Mouse (Mus musculus) activated CD4-positive, CD25-positive, alpha-beta regulatory T cell, adult 4 months (primary cell): ENCODE measurements around the gene Plpp1. TPM values are rescaled to one million over a fixed set of nuclear protein-coding genes. Genes with fewer than 3 reads are reported as not detected.

Experiments used
- ATAC-seq: one replicate; pipeline ENCODE4 v1.8.0; 2017
- polyA plus RNA-seq, 2 experiments: library from polyadenylated mRNA; unstranded; fragments of 100-300 nt; shearing (Covaris generic); gene quantifications; one replicate each; pipeline ENCODE4 v1.2.1; 2017

The Plpp1 gene
- polyA plus RNA-seq, 2 experiments from 2014 or later, result 1.6 to 1.8 TPM

DNA sequence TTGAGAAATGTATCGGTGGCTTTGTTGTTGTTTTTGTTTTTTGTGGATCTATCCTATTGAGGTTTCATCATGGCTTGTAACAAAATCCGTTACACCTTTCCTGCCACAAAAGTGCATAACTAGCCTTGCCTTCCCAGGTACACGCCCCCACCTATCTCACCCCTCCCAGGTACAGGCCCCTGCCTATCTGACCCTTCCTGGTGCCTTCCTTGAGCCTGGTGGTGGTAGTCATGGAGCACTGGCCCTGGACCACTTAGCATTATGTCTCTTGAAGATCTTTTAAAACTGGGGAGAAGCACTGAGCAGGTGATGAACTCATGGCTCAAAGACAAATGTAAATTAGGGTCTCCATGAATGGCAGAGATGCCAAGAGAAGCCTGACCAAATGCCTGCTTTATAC, 61.8 kb downstream of the Plpp1 start:
- no peak for ATAC-seq

DNA sequence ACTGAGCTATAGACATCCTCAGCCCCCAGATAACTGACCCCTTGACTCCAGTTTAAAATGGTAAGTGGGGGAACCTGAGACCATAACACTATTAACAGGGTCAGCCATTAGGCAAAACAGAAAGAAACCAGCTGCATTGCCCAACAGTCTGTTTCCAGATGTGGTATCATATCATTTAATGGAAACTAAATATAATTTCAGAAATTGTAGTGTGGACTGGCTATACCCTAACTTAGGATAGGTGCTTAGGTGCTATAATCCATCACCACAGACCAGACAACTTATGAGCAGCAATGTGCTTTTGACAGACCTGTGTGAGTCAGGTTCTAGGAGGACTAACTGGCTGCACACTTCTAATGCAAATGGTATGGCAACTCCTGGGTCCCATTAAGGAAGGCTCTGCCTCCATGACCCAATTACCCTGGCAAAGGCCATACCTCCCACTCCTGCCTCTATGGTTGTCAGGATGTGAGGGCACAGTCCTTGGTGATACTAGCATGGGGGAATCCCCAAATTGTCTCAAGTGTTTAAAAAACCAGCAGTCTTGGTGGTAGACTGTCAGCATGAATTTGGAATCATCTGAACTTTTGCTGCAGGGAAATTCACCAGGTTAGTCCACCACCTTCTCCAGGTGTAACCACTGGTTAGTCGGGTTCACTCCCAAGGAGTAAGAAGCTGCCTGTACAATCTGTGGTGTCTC, 62.5 kb downstream of the Plpp1 start:
- ATAC-seq, result peak; percentile 49

- no peak for ATAC-seq
Observed at GRCm38 (mm10) chr13:112866782-112867181, 66.2 kb downstream of the Plpp1 start.

DNA sequence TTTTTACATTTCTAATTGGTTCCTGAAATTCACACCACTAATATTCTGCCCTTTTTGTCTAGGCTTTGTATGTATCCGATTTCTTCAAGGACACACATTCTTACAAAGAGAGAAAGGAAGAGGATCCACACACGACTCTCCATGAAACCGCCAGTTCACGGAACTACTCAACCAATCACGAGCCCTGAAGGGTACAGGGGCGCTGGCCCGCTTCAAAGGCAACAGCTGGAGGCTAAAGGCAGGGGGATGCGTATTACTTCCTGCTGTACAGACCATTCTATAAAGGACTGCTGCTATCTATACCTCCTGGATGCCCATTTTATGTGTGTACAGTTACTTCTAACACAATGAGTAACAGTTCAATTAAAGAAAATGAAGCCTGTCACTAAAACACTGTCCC, 66.8 kb downstream of the Plpp1 start:
- no peak for ATAC-seq

DNA sequence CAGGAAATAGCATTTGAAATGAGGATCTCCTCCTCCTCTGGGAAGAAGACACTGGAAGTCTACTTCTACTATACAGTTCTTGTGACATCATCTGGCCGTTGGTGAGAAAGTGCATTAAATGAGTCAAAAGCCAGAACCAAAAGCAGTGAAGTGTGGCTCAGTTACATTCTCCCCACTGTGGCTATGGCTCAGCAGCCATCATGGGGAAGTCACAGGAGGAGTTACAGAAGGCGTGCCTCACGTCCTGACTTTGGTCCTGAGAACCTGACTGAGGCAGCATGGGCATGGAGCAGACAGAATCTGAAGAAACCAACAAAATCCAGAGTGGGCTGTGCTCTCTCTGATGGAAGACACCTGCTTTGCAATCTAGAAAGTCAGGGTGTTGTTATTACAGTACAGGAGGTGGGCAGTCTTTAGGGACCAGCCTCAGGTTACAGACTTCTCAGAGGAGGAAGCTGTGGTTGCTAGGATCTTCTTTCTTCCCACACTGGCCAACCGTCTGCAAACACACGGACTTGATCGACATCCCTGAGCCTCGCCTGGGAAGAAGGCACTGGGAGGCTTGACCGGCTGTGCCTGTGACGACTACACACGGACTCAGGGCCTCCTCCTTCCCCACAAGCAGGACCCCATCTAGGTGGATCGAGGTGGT, 69.6 kb downstream of the Plpp1 start:
- no peak for ATAC-seq

GRCm38 (mm10) chr13:112871500-112872266, 71.1 kb downstream of the Plpp1 start:
- no peak for ATAC-seq

- ATAC-seq, result no peak
Observed at GRCm38 (mm10) chr13:112887234-112887633, 86.6 kb downstream of the Plpp1 start.

DNA sequence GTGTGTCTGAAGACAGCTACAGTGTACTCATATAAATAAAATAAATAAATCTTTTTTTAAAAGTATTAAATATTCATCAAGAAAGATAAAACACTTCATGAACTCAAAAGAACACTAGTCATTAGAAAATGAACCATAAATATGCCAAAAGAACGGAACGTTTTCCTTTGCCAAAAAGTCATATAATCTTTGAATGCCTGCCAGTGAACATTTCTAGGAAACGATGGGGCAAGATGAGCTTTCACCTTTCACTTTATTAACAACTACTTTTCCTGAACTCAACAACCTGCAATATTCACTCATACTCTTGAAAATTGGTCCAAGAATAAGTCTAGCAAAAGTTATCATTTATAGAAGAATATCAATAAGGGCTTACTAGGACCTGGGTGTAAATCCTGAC, 101.6 kb downstream of the Plpp1 start:
- no peak for ATAC-seq

GRCm38 (mm10) chr13:112909663-112910062, 109.1 kb downstream of the Plpp1 start:
- peak; percentile 49 for ATAC-seq

- no peak for ATAC-seq
Observed at GRCm38 (mm10) chr13:112910434-112910833, 109.8 kb downstream of the Plpp1 start.

Other genes starting within 250 kb of the Plpp1 start
- gene Il31ra, start 206.4 kb upstream of the Plpp1 start, polyA plus RNA-seq, result under 1 TPM in 1 of 2 experiments, not detected in 1; 0.17 TPM
- not detected for gene Ddx4, start 148.3 kb upstream of the Plpp1 start, polyA plus RNA-seq
- 10 to 100 TPM; 19.8 to 30.0 TPM for gene Slc38a9, start 140.0 kb upstream of the Plpp1 start, polyA plus RNA-seq
- gene Mtrex, start 126.6 kb downstream of the Plpp1 start, polyA plus RNA-seq, result 10 to 100 TPM; 65.2 to 68.1 TPM
- gene Dhx29, start 126.7 kb downstream of the Plpp1 start, polyA plus RNA-seq, result 10 to 100 TPM in 1 of 2 experiments, 1 to 10 TPM in 1; 9.1 to 13.0 TPM
- gene Ccno, start 187.0 kb downstream of the Plpp1 start, polyA plus RNA-seq, result not detected
- gene Mcidas, start 193.1 kb downstream of the Plpp1 start, polyA plus RNA-seq, result under 1 TPM in 1 of 2 experiments, not detected in 1; 0.13 TPM
- gene Cdc20b, start 234.3 kb downstream of the Plpp1 start, polyA plus RNA-seq, result under 1 TPM in 1 of 2 experiments, not detected in 1; 0.25 TPM
- gene Gpx8, start 245.6 kb downstream of the Plpp1 start, polyA plus RNA-seq, result not detected